Mouse (Mus musculus): ENCODE data around the gene Ank.

GRCm38 (mm10) chr15:27427581-27427980 lies 38.9 kb upstream of the Ank start:
- no peak for TF ChIP-seq CTCF (IDR thresholded peaks at IDR 0.05; ENCODE audit: borderline replicate concordance, extremely low read depth, insufficient read depth, insufficient read length)
- TF ChIP-seq POLR2A (IDR thresholded peaks at IDR 0.05; ENCODE audit: borderline replicate concordance, extremely low read depth, insufficient read depth, insufficient read length, poor library complexity, severe bottlenecking) = no peak
